Mouse (Mus musculus) forebrain, embryonic 11.5 days (tissue): ENCODE data around the gene Kcp. TPM values are rescaled to one million over a fixed set of nuclear protein-coding genes. Genes with fewer than 3 reads are reported as not detected.

ENCODE experiments used
- ATAC-seq: fragments of 200-750 bp; cut with Nextera tagmentation; replicated peaks from 2 replicates; pipeline ENCODE4 v1.8.0; 2017; ENCODE audit warnings: moderate TSS enrichment; ENCODE audit not compliant: low FRiP score
- DNase-seq: peaks from one replicate; pipeline ENCODE4 v3.0.0-alpha.2; 2017; ENCODE audit warnings: low spot score
- H3K27ac ChIP-seq: fragments of 300-500 bp; sonication (generic); 2 replicates; pipeline ENCODE4 v1.5.1; 2014; ENCODE audit warnings: low read depth, low read length
- H3K27me3 ChIP-seq: fragments of 300-500 bp; sonication (generic); 2 replicates; pipeline ENCODE4 v1.6.1; 2014; ENCODE audit warnings: mild to moderate bottlenecking, low read length, mixed read lengths; ENCODE audit not compliant: control insufficient read depth, insufficient read depth
- H3K36me3 ChIP-seq: fragments of 300-500 bp; sonication (generic); 2 replicates; pipeline ENCODE4 v1.6.1; 2014; ENCODE audit warnings: mild to moderate bottlenecking, low read length, moderate library complexity, mixed read lengths; ENCODE audit not compliant: control insufficient read depth, insufficient read depth
- H3K4me1 ChIP-seq: fragments of 300-500 bp; sonication (generic); replicated peaks from 2 replicates; pipeline ENCODE4 v1.6.1; 2014; ENCODE audit warnings: low read length, mixed read lengths; ENCODE audit not compliant: control insufficient read depth, insufficient read depth
- H3K4me2 ChIP-seq: fragments of 300-500 bp; sonication (generic); 2 replicates; pipeline ENCODE4 v1.6.1; 2014; ENCODE audit warnings: low read depth, mild to moderate bottlenecking, low read length, moderate library complexity, mixed read lengths; ENCODE audit not compliant: severe bottlenecking
- H3K4me3 ChIP-seq: fragments of 300-500 bp; sonication (generic); 2 replicates; pipeline ENCODE4 v1.5.1; 2014; ENCODE audit warnings: low read depth, low read length
- H3K9ac ChIP-seq: fragments of 300-500 bp; sonication (generic); 2 replicates; pipeline ENCODE4 v1.6.1; 2014; ENCODE audit warnings: low read length
- H3K9me3 ChIP-seq: fragments of 300-500 bp; sonication (generic); 2 replicates; pipeline ENCODE4 v1.6.1; 2016; ENCODE audit warnings: low read length, mixed read lengths; ENCODE audit not compliant: control insufficient read depth
- WGBS: fragments of 180-500 bp; shearing (Covaris S2); extraction: QIAGEN DNeasy Blood & Tissue Kit; methylation state at CpG from one replicate; pipeline ENCODE4 v1.1.7; 2014; 5-methylcytosine and 5-hydroxymethylcytosine counted together
- polyA plus RNA-seq: library from polyadenylated mRNA; unstranded; fragments of >200 nt; fragmentation: Nextera tagmentation; extraction: Ambion mirVana; gene quantifications from 2 replicates; pipeline ENCODE4 v1.2.1, GENCODE M21; 2014

Kcp gene
- polyA plus RNA-seq, 1 experiment from 2014 or later: 14.4 TPM

DNA sequence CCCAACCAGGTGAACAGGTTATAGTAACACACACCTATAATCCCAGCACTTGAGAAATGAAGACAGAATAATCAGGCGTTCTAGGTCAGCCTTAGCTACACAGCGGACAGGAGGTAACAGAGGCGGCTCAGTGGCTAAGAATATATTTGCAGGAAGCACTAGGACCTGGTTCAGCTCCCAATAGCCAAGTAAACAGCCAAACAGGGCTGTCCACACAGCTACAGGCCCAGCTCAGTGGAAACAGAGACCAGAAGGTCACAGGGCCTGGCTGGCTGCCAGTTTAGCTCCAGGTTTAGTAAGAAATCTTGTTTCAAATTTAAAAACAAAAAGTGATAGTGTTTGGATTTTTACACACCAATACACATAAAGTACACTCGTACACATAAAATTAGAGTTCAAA, 13.7 kb downstream of the Kcp start:
- Histone ChIP-seq H3K9me3 (no peaks in the 10 kb centered on the region), H3K4me3 (no peak overlapping the region), H3K27me3 (peaks cover 15% of the 10 kb centered on the region), H3K9ac (no peak overlapping the region), H3K4me1 (no peaks in the 10 kb centered on the region), H3K4me2 (no peak overlapping the region), H3K36me3 (no peaks in the 10 kb centered on the region), H3K27ac (no peak overlapping the region)
- DNase-seq (no peak), ATAC-seq (no peak)
- 87% methylated on average over 4 of the region's 4 CpGs for WGBS

DNA sequence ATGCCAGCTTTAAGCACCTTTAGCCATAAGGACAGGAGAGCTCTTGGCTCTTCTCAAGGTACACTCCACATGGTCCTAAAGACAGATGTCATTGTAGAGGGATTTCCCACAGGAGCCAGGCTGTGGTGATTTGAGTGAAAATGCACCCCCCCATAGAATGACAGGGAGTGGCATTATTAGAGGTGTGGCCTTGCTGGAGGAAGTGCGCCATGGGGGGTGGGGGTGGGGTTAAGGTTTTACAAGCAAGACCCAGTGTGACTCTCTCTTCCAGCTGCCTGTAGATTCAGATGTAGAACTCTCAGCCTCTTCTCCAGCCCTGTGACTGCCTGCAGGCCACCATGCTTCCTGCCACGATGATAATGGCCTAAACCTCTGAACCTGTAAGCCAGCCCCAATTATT, 21.8 kb downstream of the Kcp start:
- no peak overlapping the region for H3K27ac ChIP-seq
- H3K36me3 ChIP-seq: no peaks in the 10 kb centered on the region
- H3K4me3 ChIP-seq: no peak overlapping the region
- H3K9me3 ChIP-seq: no peaks in the 10 kb centered on the region
- no peaks in the 10 kb centered on the region for H3K4me1 ChIP-seq
- peaks cover 2% of the 10 kb centered on the region; the same call in 1 of the 2 replicates for H3K27me3 ChIP-seq
- ATAC-seq: no peak
- no peak overlapping the region for H3K4me2 ChIP-seq
- 64% methylated on average over 2 of the region's 2 CpGs for WGBS
- no peak overlapping the region for H3K9ac ChIP-seq
- DNase-seq: no peak

DNA sequence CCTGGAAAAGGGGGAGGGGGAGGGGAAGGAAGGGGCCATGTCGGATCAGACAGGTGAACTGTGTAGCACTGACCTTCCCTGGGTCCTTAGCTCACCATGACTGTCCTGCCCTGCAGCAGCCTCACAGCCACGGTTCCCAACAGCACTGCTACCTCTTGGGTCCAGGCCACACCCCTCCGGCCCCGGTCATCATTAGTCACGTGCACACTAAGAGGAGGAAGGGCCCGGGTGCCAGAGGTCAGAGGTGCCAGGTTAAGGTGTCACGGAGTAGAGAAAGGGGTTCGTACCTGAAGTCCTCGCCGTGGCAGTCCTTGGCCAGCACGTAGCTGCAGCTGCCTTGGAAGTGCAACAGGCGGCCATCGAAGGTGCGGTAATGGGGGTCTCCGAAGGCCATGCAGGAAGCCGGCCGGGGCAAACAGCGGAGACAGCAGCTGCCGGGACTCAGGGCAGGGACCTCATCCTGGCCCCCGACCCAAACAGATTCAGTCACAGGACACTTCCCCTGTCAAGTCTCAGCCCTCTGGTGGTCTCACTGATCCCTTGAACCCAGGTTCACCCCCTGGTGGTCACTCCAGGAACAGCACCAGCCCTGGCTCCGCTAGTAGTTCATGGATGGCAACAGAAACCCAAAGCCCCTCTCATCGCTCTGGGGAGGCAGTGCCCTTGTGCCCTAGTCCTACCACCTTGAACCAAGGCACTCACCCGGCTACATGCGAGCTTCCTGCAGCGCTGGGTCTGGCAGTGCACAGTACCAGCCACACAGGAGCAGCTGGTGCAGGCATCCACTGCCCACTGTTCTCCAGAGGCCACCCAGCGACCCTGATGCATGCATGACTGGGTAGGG, 22.8 kb downstream of the Kcp start:
- peaks cover 2% of the 10 kb centered on the region; the same call in 1 of the 2 replicates for H3K27me3 ChIP-seq
- peak overlapping the region; percentile 35; the same call in 1 of the 2 replicates for H3K9ac ChIP-seq
- 4% methylated on average over 26 of the region's 26 CpGs for WGBS
- peak overlapping the region; percentile 30 for H3K4me3 ChIP-seq
- no peak overlapping the region for H3K27ac ChIP-seq
- ATAC-seq (peak; percentile 66), DNase-seq (peak; percentile 93)
- no peaks in the 10 kb centered on the region for H3K9me3 ChIP-seq
- peak overlapping the region; percentile 58 for H3K4me2 ChIP-seq
- no peaks in the 10 kb centered on the region for H3K36me3 ChIP-seq
- no peaks in the 10 kb centered on the region for H3K4me1 ChIP-seq

DNA sequence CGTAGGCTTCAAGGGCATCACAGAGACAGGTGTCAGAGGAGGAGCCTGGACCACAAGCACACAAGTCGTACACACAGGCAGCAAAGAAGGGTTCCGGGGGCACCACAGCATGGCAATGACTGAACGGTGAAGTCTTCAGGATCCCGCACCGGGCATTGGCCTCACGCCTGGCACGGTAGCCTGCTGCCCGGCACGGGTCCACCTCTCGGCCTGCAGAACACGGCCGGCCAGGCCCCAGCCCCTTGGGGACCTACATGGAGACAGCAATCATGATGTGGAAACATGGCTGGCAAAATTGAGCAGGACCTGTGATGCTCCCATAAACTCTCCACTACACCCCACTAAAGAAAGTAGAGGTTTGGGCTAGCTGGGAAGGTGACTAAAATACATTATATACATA, 25.1 kb downstream of the Kcp start:
- no peak overlapping the region for H3K9ac ChIP-seq
- H3K27me3 ChIP-seq: peaks cover 2% of the 10 kb centered on the region; the same call in 1 of the 2 replicates
- ATAC-seq (no peak), DNase-seq (no peak)
- no peak overlapping the region for H3K4me3 ChIP-seq
- WGBS: 92% methylated on average over 13 of the region's 13 CpGs
- H3K9me3 ChIP-seq: no peaks in the 10 kb centered on the region
- no peaks in the 10 kb centered on the region for H3K4me1 ChIP-seq
- H3K4me2 ChIP-seq: no peak overlapping the region
- no peaks in the 10 kb centered on the region for H3K36me3 ChIP-seq
- H3K27ac ChIP-seq: no peak overlapping the region

DNA sequence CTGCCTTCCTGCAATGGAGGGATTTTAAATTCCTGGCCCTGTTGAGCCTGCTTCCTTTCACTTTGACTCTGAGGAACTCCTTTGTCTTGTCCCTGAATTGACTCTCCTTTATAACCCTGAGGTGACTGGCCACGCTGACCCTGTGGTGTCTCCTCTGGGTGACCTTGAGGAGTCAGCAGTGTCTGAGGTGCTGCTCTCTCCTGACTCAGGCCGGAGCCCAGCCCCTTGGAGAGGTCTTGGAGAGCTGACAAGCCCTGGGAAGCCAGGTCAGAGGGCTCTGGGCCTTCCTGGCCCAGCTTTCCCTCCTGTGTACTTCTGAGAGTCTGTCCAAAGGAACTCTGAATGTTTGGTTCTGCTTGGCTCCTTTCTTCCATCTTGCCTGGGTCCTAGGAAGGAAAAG, 33.0 kb downstream of the Kcp start:
- no peak overlapping the region for H3K4me3 ChIP-seq
- H3K9ac ChIP-seq: no peak overlapping the region

DNA sequence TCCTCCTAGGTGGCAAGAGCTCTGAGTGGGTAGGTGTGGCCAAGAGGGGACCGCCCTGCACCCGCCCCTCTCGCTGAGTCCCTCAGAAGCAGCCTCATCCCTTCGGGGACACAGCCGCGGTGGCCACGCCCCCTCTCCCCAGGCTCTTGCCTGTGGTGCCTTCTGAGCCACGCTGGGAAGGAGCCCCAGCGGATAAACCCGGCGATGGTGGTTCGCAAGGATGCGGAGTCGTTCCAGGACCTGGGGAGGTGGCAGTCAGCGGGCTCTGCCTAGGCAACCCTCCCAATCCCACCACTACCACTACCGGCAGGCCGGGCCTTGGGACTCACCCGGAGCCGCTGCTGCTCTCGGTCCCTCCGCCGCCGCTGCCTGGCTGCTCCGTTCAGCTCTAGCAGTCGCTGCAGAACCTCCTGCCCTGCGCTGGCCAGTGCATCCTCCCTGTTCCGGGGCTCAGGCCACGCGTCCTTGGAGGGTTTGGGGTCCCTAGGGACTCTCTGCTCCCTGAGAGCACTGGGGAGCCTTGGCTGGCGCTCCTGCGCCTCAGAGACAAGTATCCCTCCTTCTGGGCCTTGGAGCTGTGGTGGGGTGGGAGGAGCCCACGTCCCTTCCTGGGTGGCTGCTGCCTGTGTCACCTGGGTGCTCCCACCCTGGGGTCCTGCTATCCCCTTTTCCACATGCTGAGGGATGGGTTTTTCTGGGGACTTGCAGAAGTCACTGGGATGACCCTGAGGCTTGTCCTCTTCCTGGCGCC, 33.6 kb downstream of the Kcp start:
- peak overlapping the region; percentile 73 for H3K4me2 ChIP-seq
- no peaks in the 10 kb centered on the region; the same call in 1 of the 2 replicates for H3K36me3 ChIP-seq
- peaks cover 3% of the 10 kb centered on the region; the same call in 1 of the 2 replicates for H3K4me1 ChIP-seq
- no peak overlapping the region for H3K27ac ChIP-seq
- peak overlapping the region; percentile 43 for H3K9ac ChIP-seq
- H3K27me3 ChIP-seq: 0 out of 2 replicates have a peak, but pooled peaks cover 2% of the 10 kb centered on the region
- H3K4me3 ChIP-seq: peak overlapping the region; percentile 37
- WGBS: 2% methylated on average over 33 of the region's 33 CpGs
- ATAC-seq (peak; percentile 95), DNase-seq (peak; percentile 92)
- H3K9me3 ChIP-seq: no peaks in the 10 kb centered on the region

More for the DNA sequence above, 33.0 kb downstream of the Kcp start:
- no peak for ATAC-seq
- Histone ChIP-seq H3K27ac (no peak overlapping the region), H3K4me1 (peaks cover 3% of the 10 kb centered on the region; the same call in 1 of the 2 replicates), H3K9me3 (no peaks in the 10 kb centered on the region), H3K27me3 (0 out of 2 replicates have a peak, but pooled peaks cover 2% of the 10 kb centered on the region), H3K4me2 (no peak overlapping the region), H3K36me3 (no peaks in the 10 kb centered on the region; the same call in 1 of the 2 replicates)
- no peak for DNase-seq
- WGBS: 53% methylated on average over 2 of the region's 2 CpGs

DNA sequence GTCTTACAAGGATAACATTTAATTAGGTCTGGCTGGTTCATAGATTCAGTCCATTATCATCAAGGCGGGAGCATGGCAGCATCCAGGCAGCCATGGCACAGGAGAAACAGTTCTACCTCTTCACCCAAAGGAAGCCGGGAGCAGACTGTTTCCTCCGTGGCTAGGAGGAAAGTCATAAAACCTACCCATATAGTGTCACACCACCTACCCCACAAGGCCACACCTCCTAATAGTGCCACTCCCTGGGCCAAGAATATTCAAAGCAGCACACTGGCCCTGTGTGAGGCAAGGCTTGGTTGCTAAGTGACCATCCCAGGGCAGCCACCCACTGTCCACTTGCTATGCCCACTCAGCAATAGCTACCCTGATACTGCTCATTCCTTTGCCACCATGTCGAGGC, 36.6 kb downstream of the Kcp start, which contains the start of gene Atp6v1fnb:
TSS of gene Atp6v1fnb (plus strand) at position 301 of the 400 bp plus-strand sequence.
- DNase-seq: no peak
- no peak for ATAC-seq
- Histone ChIP-seq H3K4me3 (no peak within 1 kb of the TSS), H3K27me3 (0 out of 2 replicates have a peak, but pooled peaks cover 2% of the 10 kb centered on the region), H3K9ac (no peak within 1 kb of the TSS), H3K4me2 (no peak within 1 kb of the TSS), H3K9me3 (no peaks in the 10 kb centered on the region), H3K27ac (no peak within 1 kb of the TSS), H3K4me1 (peaks cover 7% of the 10 kb centered on the region; the same call in 1 of the 2 replicates), H3K36me3 (no peaks in the 10 kb centered on the region; the same call in 1 of the 2 replicates)
- 95% methylated on average over 4 of the region's 4 CpGs for WGBS

DNA sequence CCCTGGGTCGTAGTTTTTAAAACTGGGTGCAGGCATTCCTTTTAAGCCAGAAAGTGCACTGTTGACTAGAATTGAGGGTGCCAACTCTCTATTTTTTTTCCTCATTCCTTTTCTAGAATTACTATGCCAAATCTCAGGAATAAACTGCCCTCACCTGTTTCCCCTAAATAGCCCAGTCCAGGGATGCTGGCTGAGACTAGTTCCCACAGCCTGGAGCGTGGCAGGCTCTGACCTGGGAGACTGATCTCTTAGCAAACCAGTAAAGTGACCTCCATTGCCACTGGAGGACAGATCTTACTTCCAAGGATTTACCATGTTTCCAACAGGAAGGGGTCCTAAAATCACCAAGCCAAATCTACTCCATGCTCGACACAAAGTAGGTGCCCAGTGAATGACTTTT, 38.9 kb downstream of the Kcp start:
- H3K9me3 ChIP-seq: no peaks in the 10 kb centered on the region
- peaks cover 4% of the 10 kb centered on the region; the same call in 1 of the 2 replicates for H3K4me1 ChIP-seq
- DNase-seq: no peak
- H3K27me3 ChIP-seq: no peaks in the 10 kb centered on the region
- no peak overlapping the region for H3K27ac ChIP-seq
- no peak overlapping the region for H3K4me3 ChIP-seq
- peak overlapping the region; percentile 82 for H3K4me2 ChIP-seq
- H3K36me3 ChIP-seq: no peaks in the 10 kb centered on the region; the same call in 1 of the 2 replicates
- no peak for ATAC-seq
- 85% methylated on average over 3 of the region's 3 CpGs for WGBS
- no peak overlapping the region; the same call in 1 of the 2 replicates for H3K9ac ChIP-seq
